Mouse (Mus musculus) layer of hippocampus, postnatal 14 days (tissue): Measurements from ENCODE around the gene Rgl2. TPM values are rescaled to one million over a fixed set of nuclear protein-coding genes. Genes with fewer than 3 reads are reported as not detected.

Source experiments
- DNase-seq, 2 experiments: peaks; one replicate each; pipeline ENCODE4 v3.0.0; 2021 to 2022; ENCODE audit warnings: low spot score in 2 of 2, mixed read lengths in 1 of 2
- microRNA-seq, 2 experiments: library from miRNA; unstranded; fragments of <30 nt; microRNA quantifications; one replicate each; pipeline ENCODE4 v1.2.0; 2021
- total RNA-seq, 2 experiments: library from RNA; stranded (reverse); gene quantifications; 2 replicates each; pipeline ENCODE4 v1.2.3; 2021

Rgl2 gene
- total RNA-seq, 2 experiments from 2014 or later = 67.0 to 68.9 TPM

- peak; percentile 73 to 83 for DNase-seq
Measured at GRCm38 (mm10) chr17:33968489-33968888, 39.1 kb downstream of the Rgl2 start.

GRCm38 (mm10) chr17:33968927-33969326 lies 39.6 kb downstream of the Rgl2 start:
- DNase-seq = no peak

DNA sequence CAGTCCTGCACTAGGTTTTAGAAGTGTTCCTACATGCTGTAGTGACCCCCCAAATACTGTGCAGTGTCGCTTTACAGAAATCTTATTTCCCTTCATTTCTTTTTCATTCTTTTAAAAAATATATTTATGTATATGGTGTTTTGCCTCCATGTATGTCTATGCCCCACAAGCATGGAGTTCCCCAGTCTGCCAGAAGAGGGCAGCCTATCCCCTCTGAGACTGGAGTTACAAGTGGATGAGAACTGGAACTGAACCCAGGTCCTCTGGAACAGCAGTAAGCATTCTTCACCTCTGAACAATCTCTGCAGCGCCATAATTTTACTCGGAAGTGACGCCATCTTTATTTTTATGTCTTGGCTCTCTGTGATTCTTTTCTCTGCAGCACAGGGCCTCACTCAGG lies 40.1 kb downstream of the Rgl2 start:
- DNase-seq = no peak

DNA sequence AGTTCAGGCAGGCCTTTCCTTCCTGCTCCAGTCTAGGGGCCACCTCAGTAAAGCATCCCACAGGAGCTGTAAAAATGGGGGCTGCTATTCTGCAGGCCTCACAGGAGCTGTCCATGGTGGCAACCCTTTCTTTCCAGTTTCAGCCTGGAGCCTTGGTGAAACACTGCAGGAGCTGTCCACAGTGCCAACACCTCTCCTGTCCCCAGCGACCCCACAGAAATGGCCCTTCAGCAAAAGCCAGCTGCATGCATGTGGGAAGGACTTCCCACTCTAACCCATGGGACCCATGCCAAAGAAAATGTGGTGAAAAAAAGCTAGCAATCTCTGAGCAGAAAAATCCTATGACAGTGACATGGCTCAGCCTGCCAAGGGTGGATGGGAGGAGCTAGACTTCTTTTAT lies 43.3 kb downstream of the Rgl2 start:
- no peak for DNase-seq

- no peak for DNase-seq
Measured at GRCm38 (mm10) chr17:33973572-33973971, 44.2 kb downstream of the Rgl2 start.

DNA sequence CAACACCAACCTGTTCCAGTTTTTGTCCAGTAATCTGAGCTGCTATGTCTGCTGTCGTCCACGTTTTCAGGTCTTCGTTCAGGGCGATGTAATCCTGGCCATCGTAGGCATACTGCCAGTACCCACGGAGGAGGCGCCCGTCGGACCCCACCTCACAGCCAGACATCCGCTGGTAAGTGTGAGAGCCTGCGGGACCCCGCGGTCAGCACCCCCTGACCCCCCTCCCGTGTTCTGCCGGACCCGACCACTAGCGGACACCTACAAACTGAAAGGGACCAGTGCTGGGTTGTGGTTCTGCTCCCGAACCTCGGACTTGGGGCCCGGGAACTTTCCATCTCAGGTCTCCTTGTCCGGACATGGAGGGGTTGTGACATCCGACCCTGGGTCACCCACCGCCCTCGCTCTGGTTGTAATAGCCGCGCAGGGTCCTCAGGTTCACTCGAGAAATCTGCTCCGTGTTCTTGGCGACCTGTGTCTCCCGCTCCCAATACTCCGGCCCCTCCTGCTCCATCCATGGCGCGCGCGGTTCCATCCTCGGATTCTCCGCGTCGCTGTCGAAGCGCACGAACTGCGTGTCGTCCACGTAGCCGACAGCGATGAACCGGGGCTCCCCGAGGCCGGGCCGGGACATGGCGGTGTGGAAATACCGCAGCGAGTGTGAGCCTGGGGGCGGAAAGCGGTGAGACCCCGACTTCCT lies 48.7 kb downstream of the Rgl2 start:
- no peak for DNase-seq

DNA sequence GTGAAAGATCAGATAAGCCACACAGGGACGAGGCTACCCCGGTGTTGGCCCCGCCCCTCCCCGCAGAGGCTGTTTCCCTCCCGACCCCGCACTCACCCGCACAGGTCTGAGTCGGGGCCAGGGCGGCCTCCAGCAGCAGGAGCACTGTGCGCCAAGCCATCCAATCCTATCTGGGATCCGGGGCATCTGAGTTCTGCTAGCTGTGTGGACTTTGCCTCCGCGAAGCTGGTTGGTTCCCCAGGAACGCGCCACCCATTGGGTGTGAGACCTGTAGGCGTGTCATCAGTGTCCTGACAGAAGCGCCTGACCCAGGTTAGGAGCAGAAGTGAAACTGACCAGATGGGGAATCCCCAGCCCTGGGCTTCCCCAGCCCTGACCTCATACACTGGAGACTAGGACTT lies 49.3 kb downstream of the Rgl2 start:
- DNase-seq = no peak

GRCm38 (mm10) chr17:33979512-33980050 lies 50.2 kb downstream of the Rgl2 start:
- no peak for DNase-seq

DNA sequence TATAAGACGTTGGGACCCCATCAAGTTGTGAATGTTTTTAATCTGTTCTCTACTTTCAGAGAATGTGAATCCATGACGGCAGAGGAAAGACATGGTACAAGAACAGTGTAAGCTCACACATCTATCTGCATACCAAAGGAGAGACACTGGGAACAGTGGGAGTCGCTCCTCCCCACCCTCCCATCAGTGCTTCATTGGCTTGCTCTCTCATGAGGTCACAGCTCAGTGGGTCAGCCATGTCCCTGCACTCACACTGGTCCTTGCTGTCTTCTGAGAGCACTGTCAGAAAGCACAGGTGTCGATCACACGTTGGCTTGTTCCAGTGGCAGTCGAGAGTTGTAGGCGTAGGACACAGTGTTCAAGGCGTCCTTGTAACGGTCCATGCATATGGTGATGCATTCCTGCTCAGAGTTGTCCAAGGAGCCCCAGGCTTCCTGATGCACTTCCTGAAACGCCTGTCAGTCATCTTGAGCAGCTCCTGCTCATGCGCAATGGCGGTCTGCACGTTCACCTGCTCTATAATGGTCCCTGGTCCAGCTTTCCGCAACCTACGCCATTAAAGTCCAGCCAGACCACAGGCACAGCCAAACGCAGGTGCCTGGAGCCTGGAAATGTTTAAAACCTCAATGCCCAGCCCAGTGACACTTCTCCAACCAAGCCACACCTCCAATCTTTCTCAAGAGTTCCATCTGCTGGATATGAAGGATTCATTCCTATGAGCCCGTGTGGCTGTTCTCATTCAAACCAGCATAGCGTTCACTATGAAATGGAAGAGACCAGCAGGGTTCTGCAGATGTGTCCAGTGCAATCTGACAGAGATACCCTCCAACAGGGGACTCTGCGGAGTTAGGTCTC lies 51.1 kb downstream of the Rgl2 start:
- no peak for DNase-seq

DNA sequence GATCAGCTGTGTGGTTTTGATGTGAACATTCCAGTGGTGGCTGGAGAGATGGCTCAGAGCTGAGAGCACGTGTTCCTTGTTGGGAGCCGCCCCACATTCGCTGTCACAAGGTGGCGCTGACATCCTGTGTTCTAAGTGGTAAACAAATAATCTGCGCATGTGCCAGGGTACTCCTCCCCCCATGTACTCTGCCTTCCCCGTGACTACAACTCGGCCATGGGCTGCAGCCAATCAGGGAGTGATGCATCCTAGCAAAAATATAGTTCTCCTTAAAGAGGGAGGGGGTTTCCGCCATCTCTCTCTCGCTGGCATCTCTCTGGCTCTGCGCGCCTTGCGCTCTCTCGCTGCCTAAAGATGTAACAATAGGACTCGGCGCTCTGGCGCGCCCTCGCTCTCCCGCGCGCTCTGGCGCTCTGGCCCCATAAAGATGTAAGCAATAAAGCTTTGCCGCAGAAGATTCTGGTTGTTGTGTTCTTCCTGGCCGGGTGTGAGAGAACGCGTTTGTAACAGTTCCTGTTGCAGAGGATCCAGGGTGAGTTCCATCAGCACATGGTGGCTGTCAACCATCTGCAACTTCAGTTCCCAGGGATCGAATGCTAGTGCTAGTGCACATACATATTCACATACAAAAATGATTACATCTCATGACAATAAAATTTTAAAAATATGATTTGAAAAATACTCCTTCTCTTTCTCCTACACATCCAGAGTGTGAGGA lies 52.0 kb downstream of the Rgl2 start:
- peak; percentile 81 to 90 for DNase-seq

DNA sequence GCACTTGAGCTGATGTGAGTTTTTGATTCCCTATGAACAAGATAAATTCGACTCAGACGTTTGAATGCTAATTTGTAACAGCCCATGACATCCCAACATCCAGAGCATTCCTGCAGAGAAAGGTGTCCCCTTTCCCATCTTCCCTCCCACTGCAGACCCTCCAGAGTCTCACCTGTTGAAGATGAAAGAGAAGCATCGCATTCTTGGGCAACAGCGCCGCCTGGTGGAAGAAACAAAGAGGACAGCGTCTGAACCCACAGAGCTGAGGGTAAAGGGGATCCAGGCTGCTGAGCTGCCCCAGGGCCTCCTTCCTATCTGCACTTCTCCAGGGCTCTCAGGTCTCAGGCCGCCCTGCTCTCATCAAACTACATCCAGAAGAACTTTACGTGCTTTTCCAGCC lies 52.8 kb downstream of the Rgl2 start:
- peak in 1 of 2 experiments; percentile 51 for DNase-seq

Small RNA genes lying within 50 kb of the gene (microRNA-seq; reads per million reads assigned to microRNA genes)
- gene Gm27740 = 0 reads per million in 2 experiments

Other genes with a start within 250 kb of the Rgl2 start
- 100 to 1,000 TPM; 128 to 134 TPM for gene Hnrnpm, start 242.7 kb upstream of the Rgl2 start, total RNA-seq
- gene March2, start 210.9 kb upstream of the Rgl2 start, total RNA-seq = 10 to 100 TPM; 84.7 to 89.0 TPM
- gene Rab11b, start 169.0 kb upstream of the Rgl2 start, total RNA-seq = 100 to 1,000 TPM; 281 to 286 TPM
- 1 to 10 TPM; 4.8 to 5.8 TPM for gene Angptl4, start 147.7 kb upstream of the Rgl2 start, total RNA-seq
- gene Kank3, start 119.0 kb upstream of the Rgl2 start, total RNA-seq = 10 to 100 TPM; 45.2 to 48.1 TPM
- gene Rps28, start 105.0 kb upstream of the Rgl2 start, total RNA-seq = 100 to 1,000 TPM; 776 to 830 TPM
- 100 to 1,000 TPM; 209 to 232 TPM for gene Ndufa7, start 105.0 kb upstream of the Rgl2 start, total RNA-seq
- 10 to 100 TPM; 25.9 to 28.8 TPM for gene Cd320, start 86.5 kb upstream of the Rgl2 start, total RNA-seq
- gene Gm7029, start 55.7 kb upstream of the Rgl2 start, total RNA-seq = not detected
- gene Kifc1, start 38.9 kb upstream of the Rgl2 start, total RNA-seq = 1 to 10 TPM; 2.9 to 4.5 TPM
- under 1 TPM in 1 of 2 experiments, not detected in 1; 0.50 TPM for gene Platr17, start 24.4 kb upstream of the Rgl2 start, total RNA-seq
- gene Daxx, start 20.1 kb upstream of the Rgl2 start, total RNA-seq = 10 to 100 TPM; 28.0 to 28.6 TPM
- gene Tapbp, start 13.6 kb upstream of the Rgl2 start, total RNA-seq = 10 to 100 TPM; 27.4 to 34.4 TPM
- gene Zbtb22, start 13.6 kb upstream of the Rgl2 start, total RNA-seq = 10 to 100 TPM; 30.5 to 34.0 TPM
- 10 to 100 TPM; 89.3 to 93.4 TPM for gene Pfdn6, start 10.8 kb downstream of the Rgl2 start, total RNA-seq
- 10 to 100 TPM; 17.5 to 18.5 TPM for gene Wdr46, start 11.1 kb downstream of the Rgl2 start, total RNA-seq
- gene B3galt4, start 21.9 kb downstream of the Rgl2 start, total RNA-seq = 1 to 10 TPM; 5.4 to 6.8 TPM
- 10 to 100 TPM; 78.5 to 84.4 TPM for gene Vps52, start 26.3 kb downstream of the Rgl2 start, total RNA-seq
- gene Rps18, start 26.5 kb downstream of the Rgl2 start, total RNA-seq = 100 to 1,000 TPM; 356 to 380 TPM
- gene H2-K1, start 70.8 kb downstream of the Rgl2 start, total RNA-seq = 10 to 100 TPM; 14.4 to 15.9 TPM
- 10 to 100 TPM; 32.5 to 37.8 TPM for gene Ring1, start 95.1 kb downstream of the Rgl2 start, total RNA-seq
- 10 to 100 TPM; 48.0 to 48.7 TPM for gene H2-Ke6, start 98.5 kb downstream of the Rgl2 start, total RNA-seq
- 10 to 100 TPM; 91.2 to 97.5 TPM for gene Slc39a7, start 102.1 kb downstream of the Rgl2 start, total RNA-seq
- gene Rxrb, start 102.3 kb downstream of the Rgl2 start, total RNA-seq = 10 to 100 TPM; 70.9 to 72.1 TPM
- gene Col11a2, start 109.9 kb downstream of the Rgl2 start, total RNA-seq = 10 to 100 TPM; 26.8 to 27.4 TPM
- not detected for gene H2-Oa, start 162.8 kb downstream of the Rgl2 start, total RNA-seq
- 10 to 100 TPM; 36.8 to 38.0 TPM for gene H2-DMa, start 190.0 kb downstream of the Rgl2 start, total RNA-seq
- gene Brd2, start 193.1 kb downstream of the Rgl2 start, total RNA-seq = 100 to 1,000 TPM; 248 to 278 TPM
- gene H2-DMb2, start 213.8 kb downstream of the Rgl2 start, total RNA-seq = 1 to 10 TPM in 1 of 2 experiments, under 1 TPM in 1; 0.55 to 1.0 TPM
- under 1 TPM; 0.65 to 0.98 TPM for gene H2-DMb1, start 223.5 kb downstream of the Rgl2 start, total RNA-seq